Mouse (Mus musculus): Measurements from ENCODE around the gene Hic2. TPM values are rescaled to one million over a fixed set of nuclear protein-coding genes. Genes with fewer than 3 reads are reported as not detected.
"Not testable (repeated sequence)": the region's sequence is repeated elsewhere in the genome, so short reads cannot be mapped to it uniquely, and the experiment has no call there.

Gene Hic2
- polyA plus RNA-seq, 1 experiment, result 1.8 TPM

DNA sequence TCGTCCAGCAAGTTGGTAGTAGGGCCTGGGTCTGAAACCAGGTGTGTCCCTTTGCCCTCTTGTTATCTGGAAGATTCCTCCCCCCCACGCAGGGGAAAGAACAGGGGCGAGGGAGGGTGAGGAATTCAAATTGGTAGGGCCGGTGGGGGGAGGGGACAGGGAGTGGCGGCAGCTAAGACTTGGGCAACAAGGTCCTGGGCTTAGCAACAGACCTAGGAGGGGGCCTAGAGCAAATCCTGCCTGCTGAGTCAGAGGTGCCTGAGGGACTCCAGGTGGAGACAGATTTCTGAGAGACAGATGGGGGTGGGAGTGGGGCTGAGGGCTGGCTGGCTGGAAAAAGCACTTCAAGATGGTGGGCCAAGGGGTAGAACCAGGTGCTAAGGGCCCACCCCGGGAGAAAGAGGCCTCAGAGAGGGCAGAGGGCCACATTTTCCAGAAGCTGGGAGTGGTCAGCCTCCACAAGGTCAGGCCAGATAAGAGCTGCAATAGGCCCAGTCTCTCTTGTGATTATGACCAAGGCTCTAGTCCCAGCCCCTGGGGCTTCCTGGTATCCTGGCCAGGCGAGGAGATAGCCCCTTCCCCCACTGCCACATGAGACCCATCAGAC, 13.1 kb upstream of the Hic2 start:
- no peak for TF ChIP-seq CTCF (IDR thresholded peaks at IDR 0.05; ENCODE audit: extremely low read depth, insufficient read length, insufficient replicate concordance, low read depth, low read length)
- TF ChIP-seq POLR2A (IDR thresholded peaks at IDR 0.05; ENCODE audit: low read depth, low read length), result no peak
- Histone ChIP-seq H3K4me3 (ENCODE audit: low read depth, low read length) (no peak overlapping the region), H3K36me3 (ENCODE audit: control insufficient read depth, insufficient read depth, low read length) (no peaks in the 10 kb centered on the region), H3K27ac (ENCODE audit: insufficient read depth, low read depth, low read length) (no peak overlapping the region), H3K4me1 (ENCODE audit: control insufficient read depth, insufficient read depth, insufficient read length, low read length) (peaks cover 7% of the 10 kb centered on the region; the same call in 1 of the 2 replicates), H3K27me3 (ENCODE audit: control insufficient read depth, insufficient read depth, low read length) (no peaks in the 10 kb centered on the region)
- 26% methylated on average over 7 of the region's 7 CpGs for WGBS

DNA sequence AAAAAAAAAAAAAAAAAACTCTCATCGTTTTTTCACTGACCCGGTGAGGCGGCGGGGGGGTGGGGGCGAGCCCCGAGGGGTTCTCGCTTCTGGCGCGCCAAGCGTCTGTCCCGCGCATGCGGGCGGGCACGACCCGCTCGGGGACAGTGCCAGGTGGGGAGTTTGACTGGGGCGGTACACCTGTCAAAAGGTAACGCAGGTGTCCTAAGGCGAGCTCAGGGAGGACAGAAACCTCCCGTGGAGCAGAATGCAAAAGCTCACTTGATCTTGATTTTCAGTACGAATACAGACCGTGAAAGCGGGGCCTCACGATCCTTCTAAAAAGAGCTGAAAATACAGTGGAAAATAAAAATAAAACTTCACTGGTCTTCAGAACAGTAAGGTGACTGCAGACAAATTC, 11.2 kb upstream of the Hic2 start:
- Histone ChIP-seq H3K4me3 (ENCODE audit: low read depth, low read length) (no peak overlapping the region), H3K4me1 (ENCODE audit: control insufficient read depth, insufficient read depth, insufficient read length, low read length) (peaks cover 7% of the 10 kb centered on the region; the same call in 1 of the 2 replicates), H3K27ac (ENCODE audit: insufficient read depth, low read depth, low read length) (no peak overlapping the region), H3K27me3 (ENCODE audit: control insufficient read depth, insufficient read depth, low read length) (no peaks in the 10 kb centered on the region), H3K36me3 (ENCODE audit: control insufficient read depth, insufficient read depth, low read length) (no peaks in the 10 kb centered on the region)
- TF ChIP-seq CTCF (IDR thresholded peaks at IDR 0.05; ENCODE audit: extremely low read depth, insufficient read length, insufficient replicate concordance, low read depth, low read length), result no peak
- TF ChIP-seq POLR2A (IDR thresholded peaks at IDR 0.05; ENCODE audit: low read depth, low read length), result no peak
- 37% methylated on average over 25 of the region's 25 CpGs for WGBS

DNA sequence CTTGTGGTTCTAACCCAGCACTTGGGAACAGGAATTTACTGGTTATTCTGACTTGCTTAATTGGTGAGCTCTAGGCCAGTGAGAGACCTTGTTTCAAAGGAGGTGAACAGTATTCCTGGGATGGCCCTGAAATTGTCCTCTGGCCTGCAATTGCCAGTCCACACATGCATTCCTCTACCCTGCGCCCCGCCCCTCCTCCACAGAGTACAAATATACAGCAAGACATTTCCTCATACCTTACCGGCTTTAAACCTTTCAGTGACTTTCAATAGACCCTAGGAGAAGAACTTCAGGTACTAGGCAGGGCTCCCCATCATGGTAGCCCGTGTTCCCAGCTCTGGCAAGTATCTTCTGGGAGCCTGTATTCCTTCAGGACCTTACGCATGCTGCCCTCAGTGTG, 7.8 kb upstream of the Hic2 start:
- Histone ChIP-seq H3K27me3 (ENCODE audit: control insufficient read depth, insufficient read depth, low read length) (no peaks in the 10 kb centered on the region), H3K36me3 (ENCODE audit: control insufficient read depth, insufficient read depth, low read length) (no peaks in the 10 kb centered on the region), H3K4me1 (ENCODE audit: control insufficient read depth, insufficient read depth, insufficient read length, low read length) (peaks cover under 1% of the 10 kb centered on the region; the same call in 1 of the 2 replicates), H3K27ac (ENCODE audit: insufficient read depth, low read depth, low read length) (no peak overlapping the region), H3K4me3 (ENCODE audit: low read depth, low read length) (no peak overlapping the region)
- 44% methylated on average over 5 of the region's 5 CpGs for WGBS
- TF ChIP-seq CTCF (IDR thresholded peaks at IDR 0.05; ENCODE audit: extremely low read depth, insufficient read length, insufficient replicate concordance, low read depth, low read length), result no peak
- no peak for TF ChIP-seq POLR2A (IDR thresholded peaks at IDR 0.05; ENCODE audit: low read depth, low read length)

DNA sequence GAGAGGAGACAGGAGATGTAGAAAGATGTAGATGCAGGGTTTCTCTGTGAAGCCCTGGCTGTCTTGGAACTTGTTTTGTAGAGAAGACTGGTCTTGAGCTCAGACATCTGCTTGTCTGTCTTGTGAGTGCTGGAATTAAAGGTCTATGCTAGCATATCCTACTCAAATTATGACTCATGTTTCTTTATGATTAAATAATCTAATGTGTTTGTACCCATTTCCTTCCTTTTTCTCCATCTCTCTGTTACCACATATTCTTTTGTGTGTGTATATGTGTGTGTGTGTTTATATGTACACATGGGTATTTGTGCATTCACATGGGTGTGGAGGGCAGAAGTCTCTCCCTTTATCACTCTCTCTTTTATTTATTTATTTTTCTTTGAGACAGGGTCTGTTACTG, 6.9 kb upstream of the Hic2 start:
- Histone ChIP-seq H3K4me3 (ENCODE audit: low read depth, low read length) (no peak overlapping the region), H3K27ac (ENCODE audit: insufficient read depth, low read depth, low read length) (no peak overlapping the region), H3K27me3 (ENCODE audit: control insufficient read depth, insufficient read depth, low read length) (no peaks in the 10 kb centered on the region)

DNA sequence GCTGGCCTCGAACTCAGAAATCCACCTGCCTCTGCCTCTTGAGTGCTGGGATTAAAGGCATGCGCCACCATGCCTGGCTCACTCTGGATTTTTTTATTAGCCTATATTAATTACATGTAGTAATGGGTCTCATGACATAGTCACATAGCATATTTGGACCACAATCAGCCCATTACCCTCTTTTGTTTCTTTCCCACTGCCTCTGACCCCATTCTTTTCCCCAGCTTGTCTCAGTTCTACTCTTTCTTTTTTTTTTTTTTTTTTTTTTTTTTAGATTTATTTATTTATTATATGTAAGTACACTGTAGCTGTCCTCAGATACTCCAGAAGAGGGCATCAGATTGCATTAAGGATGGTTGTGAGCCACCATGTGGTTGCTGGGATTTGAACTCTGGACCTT, 1.8 kb upstream of the Hic2 start:
- 90% methylated on average over 2 of the region's 2 CpGs for WGBS

More for the DNA sequence above, 6.9 kb upstream of the Hic2 start:
- Histone ChIP-seq H3K36me3 (ENCODE audit: control insufficient read depth, insufficient read depth, low read length) (no peaks in the 10 kb centered on the region), H3K4me1 (ENCODE audit: control insufficient read depth, insufficient read depth, insufficient read length, low read length) (no peaks in the 10 kb centered on the region)
- TF ChIP-seq CTCF (IDR thresholded peaks at IDR 0.05; ENCODE audit: extremely low read depth, insufficient read length, insufficient replicate concordance, low read depth, low read length) (no peak), POLR2A (IDR thresholded peaks at IDR 0.05; ENCODE audit: low read depth, low read length) (no peak)

DNA sequence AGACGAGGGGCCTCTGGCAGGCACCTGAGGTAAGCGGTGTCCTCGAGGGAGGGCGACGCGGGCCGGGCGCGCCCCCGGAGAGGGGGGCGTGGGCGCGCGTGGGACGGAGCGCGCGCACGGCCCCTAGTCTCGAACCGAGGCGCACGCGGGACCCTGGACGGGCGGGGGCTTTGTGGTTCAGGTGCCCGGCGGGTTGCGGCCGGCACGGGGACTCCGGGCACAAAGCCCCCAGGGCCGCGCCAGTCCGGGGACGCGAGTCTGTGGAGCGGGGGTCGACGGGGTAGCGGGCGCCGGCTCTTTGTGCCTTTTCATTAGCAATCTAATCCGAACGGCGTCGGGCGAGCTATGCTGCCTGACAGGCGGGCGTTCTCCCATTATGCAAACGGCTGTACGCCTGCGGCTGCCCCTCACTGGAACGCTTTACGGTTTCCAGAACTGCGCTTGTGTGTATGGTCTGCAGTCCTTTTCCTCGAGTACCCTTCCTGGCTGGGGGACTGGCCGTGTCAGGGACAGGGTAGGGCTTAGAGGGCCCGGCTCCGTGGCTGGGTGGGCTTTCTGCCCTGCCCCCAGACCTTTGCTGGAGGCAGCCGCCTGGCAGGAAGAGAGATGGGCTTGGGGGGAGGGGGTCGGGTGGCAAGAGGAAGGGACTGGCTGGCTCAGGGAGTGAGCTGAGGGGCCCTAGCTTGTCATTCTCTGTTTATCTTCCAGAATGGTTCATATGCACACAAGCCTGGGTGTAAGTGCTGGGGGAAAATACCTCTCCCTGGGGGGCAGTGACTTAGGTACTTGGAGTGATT, 528 bp downstream of the Hic2 start:
- H3K27me3 ChIP-seq (ENCODE audit: control insufficient read depth, insufficient read depth, low read length), result no peaks in the 10 kb centered on the region
- H3K4me1 ChIP-seq (ENCODE audit: control insufficient read depth, insufficient read depth, insufficient read length, low read length), result peaks cover 26% of the 10 kb centered on the region
- H3K36me3 ChIP-seq (ENCODE audit: control insufficient read depth, insufficient read depth, low read length), result no peaks in the 10 kb centered on the region
- H3K4me3 ChIP-seq (ENCODE audit: low read depth, low read length), result peak overlapping the region; percentile 89
- WGBS, result under 1% methylated on average over 62 of the region's 62 CpGs
- peak overlapping the region; percentile 11 for H3K27ac ChIP-seq (ENCODE audit: insufficient read depth, low read depth, low read length)
- no peak for TF ChIP-seq POLR2A (IDR thresholded peaks at IDR 0.05; ENCODE audit: low read depth, low read length)
- TF ChIP-seq CTCF (IDR thresholded peaks at IDR 0.05; ENCODE audit: extremely low read depth, insufficient read length, insufficient replicate concordance, low read depth, low read length), result no peak

More for the DNA sequence above, 1.8 kb upstream of the Hic2 start:
- not testable (repeated sequence) for H3K27me3 ChIP-seq (ENCODE audit: control insufficient read depth, insufficient read depth, low read length); H3K36me3 ChIP-seq (ENCODE audit: control insufficient read depth, insufficient read depth, low read length); H3K27ac ChIP-seq (ENCODE audit: insufficient read depth, low read depth, low read length); H3K4me3 ChIP-seq (ENCODE audit: low read depth, low read length)
- H3K4me1 ChIP-seq (ENCODE audit: control insufficient read depth, insufficient read depth, insufficient read length, low read length), result peaks cover 14% of the 10 kb centered on the region

DNA sequence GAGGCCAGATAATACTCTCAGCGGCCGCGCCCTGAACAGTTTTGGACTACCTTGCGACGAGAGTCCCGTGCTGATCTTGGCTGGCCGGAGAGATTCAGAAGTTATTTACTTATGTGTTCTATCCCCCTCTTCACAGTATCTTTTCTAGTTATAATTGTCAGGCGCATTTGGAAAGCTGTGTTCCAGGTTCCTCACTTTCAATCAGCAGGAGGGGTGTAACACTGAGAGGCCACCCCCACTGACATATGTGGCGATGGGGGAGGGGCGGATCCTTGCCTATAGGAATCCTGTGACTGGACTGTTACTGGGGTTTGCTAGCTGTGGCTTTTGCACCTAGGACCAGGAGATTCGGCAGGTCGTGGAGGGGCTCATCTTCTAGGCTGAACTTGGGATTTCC, 1.1 kb downstream of the Hic2 start:
- TF ChIP-seq CTCF (IDR thresholded peaks at IDR 0.05; ENCODE audit: extremely low read depth, insufficient read length, insufficient replicate concordance, low read depth, low read length), result no peak
- TF ChIP-seq POLR2A (IDR thresholded peaks at IDR 0.05; ENCODE audit: low read depth, low read length), result no peak
- Histone ChIP-seq H3K4me3 (ENCODE audit: low read depth, low read length) (peak overlapping the region; percentile 89), H3K4me1 (ENCODE audit: control insufficient read depth, insufficient read depth, insufficient read length, low read length) (peaks cover 30% of the 10 kb centered on the region), H3K27me3 (ENCODE audit: control insufficient read depth, insufficient read depth, low read length) (no peaks in the 10 kb centered on the region), H3K36me3 (ENCODE audit: control insufficient read depth, insufficient read depth, low read length) (no peaks in the 10 kb centered on the region), H3K27ac (ENCODE audit: insufficient read depth, low read depth, low read length) (no peak overlapping the region)
- 4% methylated on average over 12 of the region's 12 CpGs for WGBS
